Mouse (Mus musculus): ENCODE data around the gene Zfp398.

- no peak for TF ChIP-seq TAL1 (IDR thresholded peaks at IDR 0.05; ENCODE audit: low read length)
- no peak for TF ChIP-seq GATA1 (IDR thresholded peaks at IDR 0.05; ENCODE audit: low read length)
Observed at GRCm38 (mm10) chr6:47912991-47913390, 77.5 kb downstream of the Zfp398 start.

All from erythroblast, embryonic 14.5 days (primary cell).